Mouse (Mus musculus) layer of hippocampus, adult 18-20 months (tissue): Measurements from ENCODE around the gene Hcn3. TPM values are rescaled to one million over a fixed set of nuclear protein-coding genes. Genes with fewer than 3 reads are reported as not detected.

Experiments
- DNase-seq, 2 experiments: peaks; one replicate each; pipeline ENCODE4 v3.0.0; 2022; ENCODE audit warnings: low spot score in 2 of 2
- long read RNA-seq: library from polyadenylated mRNA; stranded (forward); transcript quantifications from one replicate; pipeline ENCODE4 v2.0.0, GENCODE M21; 2021
- total RNA-seq, 2 experiments: library from RNA; stranded (reverse); gene quantifications; 2 replicates each; pipeline ENCODE4 v1.2.3; 2021

Gene Hcn3
- 10 to 100 TPM in 1 of 2 experiments, 1 to 10 TPM in 1; 9.6 to 13.1 TPM for total RNA-seq
- long read RNA-seq, full-length matches to known transcripts: 3 of 5 reads
- long read RNA-seq, partial matches to known transcripts: 2 of 5 reads
- long read RNA-seq, other reads (novel, unspliced or antisense): 0 of 5 reads

DNA sequence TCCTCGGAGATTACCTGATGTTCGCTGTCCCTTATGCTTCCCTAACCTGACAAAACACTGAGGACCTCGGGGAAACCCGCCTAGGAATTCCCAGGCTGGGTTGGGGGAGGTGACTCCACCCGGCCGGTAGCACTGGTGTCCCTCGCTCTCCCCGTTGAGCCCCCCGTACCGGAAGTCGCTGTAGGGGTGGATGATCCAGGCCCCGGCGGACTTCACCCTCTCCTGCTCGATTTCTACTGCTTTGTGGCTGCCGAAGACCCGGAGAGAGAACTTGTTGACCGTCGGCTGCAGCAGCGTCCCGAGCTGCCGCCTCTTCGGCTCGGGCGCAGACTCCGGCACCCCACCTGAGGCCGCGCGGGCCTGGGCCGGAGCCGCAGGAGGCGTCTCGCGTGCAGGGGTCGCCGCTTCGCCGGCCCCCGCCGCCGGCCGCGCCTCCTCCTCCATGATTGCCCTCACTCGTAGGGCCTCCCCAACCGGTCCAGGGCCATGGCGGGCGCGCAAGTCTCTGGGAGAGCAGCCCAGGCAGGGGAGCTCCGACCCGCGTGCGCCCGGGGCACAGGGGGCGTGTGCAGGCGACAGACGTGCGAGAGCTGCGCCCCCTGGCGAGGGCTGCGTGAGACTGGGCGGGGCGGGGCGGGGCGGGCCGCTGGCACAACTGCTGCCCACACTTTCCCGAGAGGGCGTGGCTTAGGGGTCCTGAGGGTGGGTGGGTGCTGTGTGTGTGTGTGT, at the start of gene Hcn3:
Gene Hcn3, minus strand, starts transcription at position 581 of the 729 bp plus-strand sequence.
- DNase-seq: peak in 1 of 2 experiments; percentile 37

DNA sequence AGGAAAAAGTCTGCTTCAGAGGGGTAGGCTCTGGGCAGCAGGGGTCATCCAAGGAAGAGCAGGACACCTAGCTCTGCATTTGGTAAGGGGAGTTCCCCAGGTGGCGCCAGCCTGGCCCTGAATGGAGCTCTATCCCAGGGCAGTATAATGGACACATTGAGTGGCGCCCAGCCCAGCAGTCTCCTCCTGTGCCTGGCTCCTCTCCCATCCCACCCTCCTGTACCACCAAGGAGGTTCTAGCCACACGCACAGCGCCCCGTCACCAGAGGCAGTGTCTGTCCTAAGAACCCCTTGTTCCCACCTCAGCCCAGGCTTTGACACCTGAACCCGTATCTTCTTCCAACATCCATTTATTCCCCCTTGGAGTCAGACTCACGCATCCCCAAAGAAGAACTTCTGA, 49.7 kb upstream of the Hcn3 start:
- no peak for DNase-seq

DNA sequence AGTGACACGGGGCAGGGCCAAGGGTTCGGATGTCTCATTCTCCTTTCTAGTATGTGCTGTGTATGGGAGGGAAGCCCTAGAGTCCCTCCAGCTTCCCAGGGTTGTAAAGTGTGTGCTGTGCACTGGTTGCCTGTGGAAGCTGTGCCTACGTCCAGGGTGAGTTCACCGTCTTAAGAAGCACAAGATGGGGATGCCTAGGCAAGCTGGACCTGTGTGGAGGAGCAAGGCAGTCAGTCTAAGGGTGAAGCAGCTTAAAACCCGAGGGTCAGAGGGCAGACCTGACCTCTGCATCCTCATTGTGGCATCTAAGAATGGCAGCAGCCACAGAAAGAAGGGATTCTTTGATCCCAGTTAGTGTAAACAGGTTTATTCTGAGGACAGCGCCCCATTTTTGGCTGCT, 48.7 kb upstream of the Hcn3 start:
- DNase-seq: no peak

DNA sequence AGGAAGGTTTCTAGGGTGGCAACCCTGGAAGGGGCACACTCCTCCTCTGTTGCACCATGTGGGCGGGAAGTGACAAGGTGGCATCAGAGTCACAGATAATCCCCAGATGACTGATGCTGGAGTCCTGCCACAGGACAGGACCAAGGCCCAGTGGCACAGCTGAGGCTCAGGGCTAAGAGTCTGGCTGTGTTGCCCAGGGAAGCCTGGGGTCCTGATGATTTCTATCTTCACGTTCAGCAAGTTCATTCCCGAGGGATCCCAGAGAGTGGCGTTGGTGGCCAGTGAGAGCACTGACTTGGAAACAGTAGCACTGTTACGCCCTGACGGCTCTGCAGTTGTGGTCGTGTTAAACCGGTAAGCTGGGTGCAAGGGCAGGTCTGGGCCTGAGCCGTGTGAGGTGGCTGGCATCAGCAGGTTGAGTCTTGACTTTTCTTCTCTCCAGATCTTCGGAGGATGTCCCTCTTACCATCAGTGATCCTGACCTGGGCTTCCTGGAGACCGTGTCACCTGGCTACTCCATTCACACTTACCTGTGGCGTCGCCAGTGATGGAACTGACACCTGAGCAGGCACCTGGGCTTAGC, 48.2 kb upstream of the Hcn3 start:
- DNase-seq: no peak

DNA sequence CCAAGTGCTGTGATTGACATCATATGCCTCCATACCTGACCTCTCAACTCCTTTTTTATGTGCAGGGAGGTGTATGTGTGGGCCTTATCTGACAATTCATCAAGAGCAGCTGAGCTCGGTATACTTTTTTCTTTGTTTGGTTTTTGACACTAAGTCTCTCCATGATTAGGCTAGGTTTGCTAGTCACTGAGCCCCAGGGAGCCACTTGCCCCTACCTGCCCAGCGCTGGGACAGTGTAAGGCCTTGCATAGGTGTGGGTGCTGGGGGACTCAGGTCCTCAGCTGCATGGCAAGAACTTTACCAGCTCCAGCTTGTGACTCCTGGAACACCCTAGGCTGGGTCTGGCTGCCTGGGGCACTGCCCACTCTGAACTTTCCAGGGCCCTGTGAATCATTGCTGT, 46.7 kb upstream of the Hcn3 start:
- no peak for DNase-seq

DNA sequence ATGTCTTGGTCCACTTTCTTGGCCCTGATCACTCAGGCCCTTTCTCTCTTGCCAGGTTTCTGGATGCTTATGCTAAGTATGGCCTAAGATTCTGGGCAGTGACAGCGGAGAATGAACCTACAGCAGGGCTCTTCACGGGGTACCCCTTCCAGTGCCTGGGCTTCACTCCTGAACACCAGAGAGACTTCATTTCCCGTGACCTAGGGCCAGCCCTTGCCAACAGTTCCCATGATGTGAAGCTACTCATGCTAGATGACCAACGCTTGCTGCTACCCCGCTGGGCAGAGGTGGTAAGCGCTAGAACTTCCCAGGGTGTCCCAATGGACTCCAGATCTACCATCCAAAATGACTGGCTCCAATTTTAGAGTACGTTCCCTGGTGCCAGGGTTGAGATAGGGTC, 46.1 kb upstream of the Hcn3 start:
- DNase-seq: no peak

DNA sequence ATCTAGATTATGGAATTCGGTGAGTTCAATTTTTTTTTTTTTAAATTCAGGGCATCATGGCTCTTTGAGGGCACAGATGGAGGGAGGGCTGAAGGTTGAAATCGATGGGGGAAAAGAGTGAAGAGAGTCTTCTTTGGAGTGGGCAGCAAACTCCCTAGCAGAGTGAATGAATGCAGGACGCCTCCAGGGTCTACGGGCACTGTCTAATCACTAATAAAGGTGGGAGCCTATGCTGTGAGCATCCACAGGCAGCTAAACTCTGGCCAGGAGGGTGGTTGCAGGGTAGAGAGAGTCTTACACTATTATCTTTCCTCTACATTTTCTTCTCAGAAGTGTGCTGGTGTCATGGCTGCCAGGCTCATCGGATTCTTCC, 43.1 kb upstream of the Hcn3 start:
- no peak for DNase-seq

DNA sequence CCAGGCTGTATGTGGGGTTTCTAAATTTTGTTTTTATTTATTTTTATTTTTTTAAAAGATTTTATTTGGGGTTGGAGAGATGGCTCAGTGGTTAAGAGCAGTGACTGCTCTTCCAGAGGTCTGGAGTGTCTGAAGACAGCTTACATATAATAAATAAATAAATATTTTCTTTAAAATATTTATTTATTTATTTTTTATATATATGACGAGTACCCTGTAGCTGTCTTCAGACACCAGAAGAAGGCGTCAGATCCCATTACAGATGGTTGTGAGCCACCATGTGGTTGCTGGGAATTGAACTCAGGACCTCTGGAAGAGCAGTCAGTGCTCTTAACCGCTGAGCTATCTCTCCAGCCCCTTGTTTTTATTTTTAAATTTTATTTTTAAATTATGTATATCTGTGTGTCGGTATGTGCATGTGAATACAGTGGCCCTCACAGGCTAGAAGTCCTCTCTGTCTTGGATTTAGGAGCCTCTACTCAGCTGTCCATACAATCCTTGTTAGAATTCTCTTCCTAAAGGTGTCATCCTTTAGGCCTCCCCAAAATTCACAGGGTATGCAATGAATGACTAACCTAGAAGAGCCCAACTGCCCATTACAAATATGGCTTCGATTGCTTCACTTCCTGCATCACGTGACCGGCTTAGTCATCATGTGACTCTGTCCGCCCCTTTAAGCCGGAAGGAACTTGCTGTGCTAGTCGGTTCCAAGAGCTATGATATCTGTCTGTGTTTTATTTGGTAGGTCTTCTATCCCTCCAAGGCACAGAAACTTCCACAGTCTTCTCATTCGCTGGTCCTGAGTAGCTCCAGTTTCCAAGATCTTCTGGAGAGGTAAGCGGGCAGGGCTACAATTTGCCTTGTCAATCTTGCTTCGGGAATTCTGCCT, 42.5 kb upstream of the Hcn3 start, which contains the start of gene Gba:
Gene Gba, plus strand, starts transcription at position 676 of the 889 bp plus-strand sequence.
- peak; percentile 71 to 94 for DNase-seq

DNA sequence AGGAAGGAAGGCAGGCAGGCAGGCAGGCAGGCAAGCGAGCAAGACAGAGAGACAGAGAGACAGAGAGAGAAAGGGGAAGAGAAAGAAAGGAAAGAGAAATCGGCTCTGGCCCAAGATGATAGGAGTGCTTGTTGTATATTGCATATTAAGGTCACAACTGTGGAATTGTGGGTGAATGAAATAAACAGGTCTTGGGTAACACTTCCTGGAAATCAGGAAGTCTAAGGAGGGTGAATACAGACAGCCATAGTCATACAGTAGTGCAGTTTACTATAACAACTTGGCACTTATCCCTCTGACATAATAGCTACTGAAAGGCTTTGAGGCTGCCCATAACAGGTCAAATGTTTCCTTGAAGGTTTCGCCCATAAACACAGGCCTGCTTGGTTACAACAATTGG, 39.8 kb upstream of the Hcn3 start:
- DNase-seq: no peak

DNA sequence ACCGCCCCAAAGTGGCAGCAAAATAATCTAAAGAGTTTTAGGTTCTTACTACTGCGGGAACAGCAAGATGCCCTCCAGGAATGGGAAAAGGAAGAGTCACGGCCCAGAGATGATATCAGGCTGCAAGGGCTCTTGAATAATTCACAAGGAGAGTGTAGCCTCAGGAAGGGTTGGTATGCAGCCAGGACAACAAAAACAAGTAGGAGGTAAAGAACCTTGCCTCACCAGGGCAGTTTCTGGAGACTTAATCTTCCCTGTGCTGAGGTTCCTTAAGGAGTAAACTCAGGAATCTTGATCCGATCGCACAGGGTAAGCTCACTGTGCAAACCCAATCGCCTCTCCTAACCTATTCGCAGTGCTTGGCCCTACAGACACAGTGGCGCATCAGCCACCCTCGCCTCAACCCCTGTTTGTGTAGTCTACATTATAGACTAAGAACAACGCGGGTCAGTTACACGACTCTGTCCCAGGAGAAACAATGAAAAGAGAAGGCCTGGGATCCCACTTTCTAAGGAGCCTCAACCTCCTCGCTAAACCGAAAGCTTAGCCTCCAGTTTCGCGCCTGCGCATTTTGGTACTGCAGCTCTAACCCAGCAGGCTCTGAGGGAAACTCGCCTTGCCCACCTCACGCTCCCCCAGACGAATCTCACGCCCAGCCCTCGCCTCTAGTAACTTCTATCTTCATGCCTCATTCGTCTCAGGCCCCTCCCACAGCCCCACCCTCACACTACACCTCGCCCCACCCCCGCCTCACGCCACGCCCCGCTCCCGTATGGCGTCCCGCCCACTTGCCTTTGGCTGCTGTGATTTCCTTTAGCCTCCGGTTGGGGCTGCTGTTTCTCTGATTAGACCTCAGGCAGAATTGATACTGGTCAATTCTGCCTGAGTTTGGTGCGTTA, 36.2 kb upstream of the Hcn3 start:
- DNase-seq: peak; percentile 77 to 87

DNA sequence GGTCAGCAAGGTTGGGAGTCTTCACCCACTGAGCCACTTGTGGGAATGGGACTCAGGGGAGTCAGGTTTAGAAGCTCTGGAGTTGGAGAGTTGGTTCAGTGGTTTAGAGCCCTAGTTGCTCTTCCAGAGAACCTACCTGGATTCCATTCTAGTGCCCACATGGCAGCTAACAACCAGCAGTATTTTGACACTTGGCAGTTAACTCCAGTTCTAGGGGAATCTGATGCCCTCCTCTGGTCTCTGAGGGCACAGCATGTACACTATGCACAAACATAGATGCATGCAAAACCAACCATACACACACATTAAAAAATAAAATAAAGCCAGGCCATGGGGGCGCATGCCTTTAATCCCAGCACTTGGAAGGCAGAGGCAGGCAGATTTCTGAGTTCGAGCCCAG, 33.9 kb upstream of the Hcn3 start:
- no peak for DNase-seq

DNA sequence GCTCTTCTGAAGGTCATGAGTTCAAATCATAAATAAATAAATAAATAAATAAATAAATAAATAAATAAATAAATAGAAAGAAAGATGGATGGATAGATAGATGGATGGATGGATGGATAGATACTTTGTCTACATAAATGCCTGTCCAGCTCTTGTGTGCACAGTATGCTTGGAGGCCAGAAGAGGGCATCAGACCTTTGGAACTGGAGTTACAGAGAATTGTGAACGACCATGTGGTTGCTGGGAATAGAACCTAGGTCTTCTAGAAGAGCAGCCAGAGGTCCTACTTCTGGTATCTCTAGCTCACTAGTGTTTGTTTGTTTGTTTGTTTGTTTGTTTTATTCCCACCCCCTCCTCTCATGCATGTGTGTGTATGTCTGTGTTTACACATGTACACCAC, 33.4 kb upstream of the Hcn3 start:
- DNase-seq: no peak

DNA sequence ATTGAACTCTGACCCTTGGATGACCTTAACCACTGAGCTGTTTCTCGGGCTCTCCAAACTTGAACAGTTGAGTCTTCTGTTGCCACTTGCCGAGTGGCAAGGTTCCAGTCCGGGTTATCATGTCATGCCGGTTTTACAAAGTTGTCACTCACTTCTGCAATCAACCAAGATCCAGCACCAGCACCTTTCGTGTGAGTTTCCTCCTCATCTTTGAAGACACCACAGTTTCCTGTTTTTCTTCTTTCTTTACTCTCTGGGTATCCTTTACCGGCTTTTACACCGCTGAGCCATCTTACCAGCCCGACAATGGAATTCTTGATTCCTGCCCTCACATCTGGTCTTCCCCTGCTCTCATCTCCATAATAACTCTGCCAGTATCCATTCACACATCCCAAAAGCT, 30.4 kb upstream of the Hcn3 start:
- DNase-seq: no peak

DNA sequence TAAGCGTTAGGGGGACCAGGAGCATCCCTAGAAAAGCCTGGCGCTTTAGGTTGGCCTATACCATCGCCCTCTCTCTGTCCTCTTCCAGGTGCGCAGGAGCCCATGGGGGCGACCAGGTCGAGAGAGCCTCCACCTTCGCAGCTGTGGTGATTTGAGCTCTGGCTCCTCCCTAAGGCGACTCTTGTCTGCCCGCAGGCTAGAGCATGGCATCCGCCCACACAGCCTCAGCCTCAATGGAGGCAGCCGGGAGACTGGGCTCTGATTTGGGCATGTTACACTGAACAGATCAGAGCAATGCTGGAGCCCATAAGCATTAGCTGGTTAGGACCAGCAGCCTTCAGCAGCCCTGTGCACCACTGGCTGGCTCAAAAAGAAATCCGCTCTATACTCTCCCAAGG, 28.5 kb upstream of the Hcn3 start:
- no peak for DNase-seq

DNA sequence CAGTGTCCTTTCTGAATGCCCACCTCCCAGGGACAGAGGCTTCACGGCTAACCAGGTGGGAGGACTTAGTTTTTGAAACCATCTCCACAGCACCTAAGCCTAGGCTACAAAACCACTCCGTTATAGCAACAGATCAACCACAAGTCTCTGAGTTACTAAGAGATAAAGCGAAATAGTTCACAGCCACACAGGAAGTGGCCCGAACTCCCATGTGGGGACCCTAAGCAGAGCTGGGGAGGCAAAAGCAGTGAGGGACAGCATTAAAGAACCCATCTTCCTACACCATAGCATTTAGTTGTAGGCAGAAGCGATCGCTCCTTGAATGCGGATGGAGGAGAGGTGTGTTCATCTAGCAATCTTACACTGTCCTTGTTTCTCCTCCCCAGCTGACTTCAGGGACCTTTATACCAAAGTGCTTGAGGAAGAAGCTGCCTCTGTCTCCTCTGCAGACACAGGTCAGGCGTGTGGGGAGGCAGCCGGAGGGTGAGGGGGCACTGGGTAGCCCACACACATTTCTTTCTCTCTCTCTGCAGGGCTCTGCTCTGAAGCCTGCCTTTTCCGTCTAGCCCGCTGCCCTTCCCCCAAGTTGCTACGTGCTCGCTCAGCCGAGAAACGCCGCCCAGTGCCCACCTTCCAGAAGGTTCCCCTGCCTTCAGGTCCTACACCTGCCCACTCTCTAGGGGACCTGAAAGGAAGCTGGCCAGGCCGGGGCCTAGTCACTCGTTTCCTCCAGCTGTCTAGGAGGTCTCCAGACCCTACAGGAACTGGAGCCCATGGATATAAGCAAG, 27.9 kb upstream of the Hcn3 start:
- no peak for DNase-seq

DNA sequence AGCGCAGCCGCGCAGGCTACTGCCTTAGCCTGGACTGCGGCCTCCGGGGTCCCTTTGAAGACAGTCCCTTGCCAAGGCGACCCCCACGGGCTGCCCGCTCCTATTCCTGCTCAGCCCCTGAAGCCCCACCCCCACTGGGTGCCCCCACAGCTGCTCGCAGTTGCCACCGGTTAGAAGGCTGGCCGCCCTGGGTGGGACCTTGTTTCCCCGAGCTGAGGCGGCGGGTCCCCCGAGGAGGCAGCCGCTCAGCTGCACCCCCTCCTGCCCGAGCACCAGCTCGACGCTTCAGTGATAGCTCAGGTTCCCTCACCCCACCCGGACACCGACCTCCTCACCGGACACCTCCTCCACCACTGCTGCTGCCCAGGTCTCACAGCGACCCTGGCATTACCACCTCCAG, 27.2 kb upstream of the Hcn3 start:
- no peak for DNase-seq

DNA sequence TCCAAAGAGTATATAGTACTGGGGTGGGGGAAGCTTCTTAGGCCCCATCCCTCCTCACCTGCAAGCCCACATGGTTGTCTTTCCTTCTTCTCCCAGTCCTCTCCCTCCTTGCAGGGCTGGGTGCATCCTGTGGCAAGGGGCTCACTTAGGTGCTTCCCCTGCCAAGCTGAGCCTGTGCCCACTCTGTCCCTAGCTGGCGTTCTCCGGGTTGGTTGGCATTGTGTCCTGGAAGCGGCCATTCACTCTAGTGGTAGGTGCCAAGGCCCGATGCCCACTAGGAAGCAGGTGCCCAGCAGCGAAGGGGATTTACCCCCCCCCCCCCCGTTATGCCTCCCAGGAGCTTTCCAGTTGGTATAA, 23.9 kb upstream of the Hcn3 start:
- no peak for DNase-seq

DNA sequence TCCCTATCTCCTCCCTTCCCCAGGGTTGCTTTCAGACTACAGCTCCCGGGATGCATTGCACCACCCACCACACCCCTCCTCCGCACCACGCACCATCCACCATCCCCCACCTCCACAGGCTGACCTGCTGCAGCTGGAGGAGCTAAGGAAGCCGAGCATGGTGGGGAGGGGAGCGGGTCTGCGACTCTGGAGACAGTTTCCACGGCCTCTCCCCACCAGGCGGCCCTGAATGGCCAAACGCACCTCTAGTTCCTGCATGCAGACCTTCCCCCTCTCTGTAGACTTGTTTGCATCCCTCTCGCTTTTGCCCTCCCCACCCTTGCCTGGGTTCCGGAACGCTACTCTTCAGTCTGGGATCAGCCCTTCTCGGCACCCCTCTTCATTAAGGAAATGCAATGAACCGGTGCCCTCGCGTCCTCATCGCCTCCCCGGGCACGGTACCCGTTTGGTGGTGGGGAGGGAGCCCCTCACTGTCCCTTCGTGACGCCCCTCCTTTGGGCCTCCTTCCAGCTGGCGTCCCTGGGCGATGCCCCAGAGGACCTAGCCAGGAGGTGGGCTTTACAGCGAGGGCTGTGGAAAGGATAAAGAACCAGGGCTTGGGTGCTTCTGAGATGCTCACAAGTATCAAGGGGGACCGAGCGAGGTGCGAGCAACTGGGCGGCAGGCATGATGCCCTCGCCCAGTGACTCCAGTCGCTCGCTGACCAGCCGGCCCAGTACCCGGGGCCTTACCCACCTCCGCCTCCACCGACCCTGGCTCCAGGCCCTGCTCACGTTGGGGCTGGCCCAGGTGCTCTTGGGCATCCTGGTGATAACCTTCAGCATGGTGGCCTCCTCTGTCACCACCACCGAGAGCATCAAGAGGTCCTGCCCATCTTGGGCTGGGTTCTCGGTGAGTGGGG, 23.3 kb upstream of the Hcn3 start, which contains the start of gene Fam189b:
Gene Fam189b, plus strand, starts transcription at position 86 of the 901 bp plus-strand sequence.
- DNase-seq: peak; percentile 94 to 95

DNA sequence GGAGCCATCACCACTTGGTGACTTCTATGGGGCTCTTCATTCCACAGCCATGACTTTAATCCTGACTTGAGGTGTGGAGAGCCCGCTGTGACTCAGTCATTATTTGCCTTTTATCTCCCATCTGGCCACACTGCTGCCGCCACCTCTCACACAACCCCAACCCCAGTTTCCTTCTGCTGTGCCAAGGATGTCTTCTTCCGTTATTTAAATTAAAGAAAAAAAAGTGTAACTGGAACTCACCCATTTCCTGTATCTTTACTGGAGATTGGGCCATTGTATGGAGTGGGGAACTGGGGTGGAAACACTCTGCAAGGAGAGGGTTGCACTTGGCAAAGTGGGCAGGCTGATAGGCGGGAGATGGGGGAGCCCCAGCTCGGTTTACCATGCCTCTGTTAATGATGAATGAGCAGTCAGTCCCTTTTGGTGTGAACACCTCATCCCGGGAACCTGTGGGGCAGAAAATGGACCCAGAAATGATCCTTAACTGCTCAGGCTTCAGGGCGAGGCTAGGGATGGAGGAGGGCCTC, 22.6 kb upstream of the Hcn3 start:
- DNase-seq: no peak
